Mouse (Mus musculus) layer of hippocampus, adult 9-11 months (tissue): ENCODE results near the gene Gm7247.
"Not testable (repeated sequence)": the region's sequence is repeated elsewhere in the genome, so short reads cannot be mapped to it uniquely, and the experiment has no call there.

Experiments
- DNase-seq: peaks from one replicate; pipeline ENCODE4 v3.0.0; 2022

The Gm7247 gene

GRCm38 (mm10) chr14:51361456-51361855 is at the start of gene Gm7247:
Gm7247 (plus strand) TSS chr14:51361756.
- no peak for DNase-seq

- peak; percentile 15 for DNase-seq
Observed at GRCm38 (mm10) chr14:51324001-51324400, 37.6 kb upstream of the Gm7247 start.

DNA sequence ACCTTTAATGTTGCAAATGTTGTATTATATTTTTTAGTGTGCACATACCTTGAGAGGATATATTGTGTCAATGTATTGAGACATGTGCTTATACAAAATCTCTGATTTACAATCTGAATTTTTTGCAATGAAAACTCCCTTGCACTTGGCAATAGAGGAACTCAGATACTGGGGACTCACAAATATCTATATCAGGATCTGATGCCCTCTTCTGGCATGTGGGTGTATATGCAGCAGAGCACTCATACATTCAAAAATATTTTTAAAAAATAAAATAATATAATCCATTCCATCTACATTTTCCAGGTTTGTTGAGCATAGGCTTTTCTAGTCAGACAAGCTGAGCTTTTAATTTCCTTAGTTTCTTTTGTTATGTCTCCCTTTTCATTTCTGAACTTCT is 15.5 kb upstream of the Gm7247 start:
- DNase-seq = no peak

DNA sequence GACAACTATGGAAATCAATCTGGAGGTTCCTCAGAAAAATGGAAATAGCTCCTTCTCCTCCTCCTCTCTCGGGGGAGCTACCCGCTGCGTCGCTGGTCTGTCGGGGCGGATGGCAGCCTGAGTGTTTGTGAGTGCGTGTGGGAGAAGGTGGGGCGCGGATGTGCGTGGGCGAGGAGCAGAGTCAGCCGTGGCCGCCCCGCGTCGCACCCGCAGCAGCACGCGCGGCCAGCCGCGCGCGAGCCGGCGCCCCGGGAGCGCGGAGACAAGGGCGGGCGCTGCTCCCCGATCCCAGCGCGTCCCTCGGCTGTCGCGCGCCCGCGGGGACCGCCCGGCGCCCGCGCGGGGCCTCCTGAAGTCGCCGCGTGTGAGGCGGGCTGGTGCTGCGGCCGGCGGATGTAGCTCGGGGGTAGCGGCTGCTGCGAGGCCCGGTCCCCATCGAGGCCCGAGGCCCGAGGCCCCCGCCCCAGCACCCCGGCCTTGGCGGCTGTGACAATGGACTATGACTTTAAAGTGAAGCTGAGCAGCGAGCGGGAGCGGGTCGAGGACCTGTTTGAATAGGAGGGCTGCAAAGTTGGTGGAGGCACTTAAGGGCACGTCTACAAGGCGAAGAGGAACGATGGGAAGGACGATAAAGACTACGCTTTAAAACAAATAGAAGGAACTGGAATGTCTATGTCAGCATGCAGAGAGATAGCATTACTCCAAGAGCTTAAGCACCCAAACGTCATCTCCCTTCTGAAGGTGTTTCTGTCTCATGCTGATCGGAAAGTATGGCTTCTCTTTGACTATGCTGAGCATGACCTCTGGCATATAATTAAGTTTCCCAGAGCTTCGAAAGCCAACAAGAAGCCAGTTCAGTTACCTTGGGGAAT is 3.2 kb upstream of the Gm7247 start:
- DNase-seq = peak; percentile 55

GRCm38 (mm10) chr14:51382805-51383204 is 21.2 kb downstream of the Gm7247 start:
- no peak for DNase-seq

- DNase-seq = no peak
Observed at GRCm38 (mm10) chr14:51384351-51384750, 22.8 kb downstream of the Gm7247 start.

- DNase-seq = no peak
Observed at GRCm38 (mm10) chr14:51385741-51386140, 24.2 kb downstream of the Gm7247 start.

DNA sequence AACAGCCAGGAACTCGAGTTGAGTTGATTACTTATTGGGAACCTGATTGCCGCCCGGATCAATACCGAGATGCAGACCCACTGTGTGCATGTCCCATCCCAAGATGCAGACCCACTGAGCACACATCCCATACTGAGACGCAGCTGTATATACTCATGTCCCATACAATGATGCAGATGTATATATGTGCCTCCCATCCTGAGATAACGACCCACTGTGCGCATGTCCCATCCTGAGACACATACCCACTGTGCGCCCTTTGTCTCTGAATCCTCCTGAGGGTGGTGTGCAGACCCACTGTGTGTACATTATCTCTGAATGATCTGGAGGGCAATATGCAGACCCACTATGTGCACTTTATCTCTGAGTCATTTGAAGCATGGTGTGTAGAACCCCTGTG is 26.2 kb downstream of the Gm7247 start:
- DNase-seq = no peak

- DNase-seq = no peak
Observed at GRCm38 (mm10) chr14:51388222-51388621, 26.7 kb downstream of the Gm7247 start.

GRCm38 (mm10) chr14:51410520-51410919 is 49.0 kb downstream of the Gm7247 start, which contains the start of gene Vmn2r88:
Vmn2r88 (plus strand) TSS chr14:51410820.
- DNase-seq = no peak

GRCm38 (mm10) chr14:51423885-51424284 is 62.3 kb downstream of the Gm7247 start:
- DNase-seq = no peak

DNA sequence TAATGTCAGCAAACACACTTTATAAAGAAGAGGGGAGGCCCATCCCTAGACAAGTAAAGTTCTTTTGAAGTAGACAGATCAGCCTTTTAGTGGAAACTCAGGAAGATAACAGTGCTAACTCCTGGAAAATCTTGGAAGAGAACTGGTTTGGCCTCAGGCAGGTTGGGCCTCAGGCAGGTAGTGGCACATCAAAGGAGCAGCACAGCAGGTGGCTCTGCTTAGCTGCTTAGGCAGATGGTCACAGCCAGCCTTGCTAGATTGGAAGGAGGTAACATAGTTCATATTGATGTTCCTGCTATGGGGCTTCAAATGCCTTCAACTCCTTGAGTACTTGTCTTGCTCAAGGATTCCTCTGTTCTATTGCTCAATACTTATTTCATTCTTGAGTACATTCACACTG is 68.6 kb downstream of the Gm7247 start:
- DNase-seq = not testable (repeated sequence)

DNA sequence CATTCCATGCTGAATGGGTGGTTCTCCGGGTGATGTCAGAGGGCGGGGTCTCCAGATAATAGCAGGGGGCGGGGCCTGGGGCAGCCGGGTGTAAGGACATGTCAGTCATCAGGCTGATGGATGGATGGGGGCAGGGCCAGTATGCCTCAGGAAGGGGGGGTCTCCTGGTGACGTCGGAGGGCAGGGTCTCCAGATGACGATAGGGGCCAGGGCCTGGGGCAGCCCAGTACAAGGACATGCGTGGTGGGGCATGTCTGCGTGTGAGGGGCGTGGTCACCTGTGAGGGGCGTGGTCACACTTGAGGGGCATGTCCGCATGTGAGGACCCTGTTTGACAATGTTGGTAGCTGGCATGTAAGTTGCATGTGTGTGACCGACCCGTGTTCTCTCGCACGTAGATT is 73.0 kb downstream of the Gm7247 start:
- no peak for DNase-seq

DNA sequence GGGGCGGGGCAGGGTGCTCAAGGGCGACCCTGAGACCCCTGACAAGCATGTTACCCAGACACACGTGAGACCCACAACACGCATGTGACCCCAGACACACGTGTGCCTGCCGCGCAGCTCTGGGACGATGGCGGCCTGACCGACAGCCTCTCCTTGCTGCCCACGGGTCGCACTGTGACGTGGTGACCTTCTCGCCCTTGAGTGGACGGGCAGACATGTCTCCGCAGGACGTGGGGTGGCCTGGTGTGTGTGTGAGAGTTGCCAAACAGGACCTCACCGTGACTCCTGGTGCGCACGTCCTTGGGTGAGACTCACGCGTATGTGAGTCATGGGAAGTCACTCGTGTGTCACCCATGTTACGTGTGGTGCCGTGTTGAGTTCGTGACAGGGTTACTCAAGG is 73.5 kb downstream of the Gm7247 start:
- DNase-seq = no peak

GRCm38 (mm10) chr14:51438955-51439354 is 77.4 kb downstream of the Gm7247 start:
- no peak for DNase-seq

DNA sequence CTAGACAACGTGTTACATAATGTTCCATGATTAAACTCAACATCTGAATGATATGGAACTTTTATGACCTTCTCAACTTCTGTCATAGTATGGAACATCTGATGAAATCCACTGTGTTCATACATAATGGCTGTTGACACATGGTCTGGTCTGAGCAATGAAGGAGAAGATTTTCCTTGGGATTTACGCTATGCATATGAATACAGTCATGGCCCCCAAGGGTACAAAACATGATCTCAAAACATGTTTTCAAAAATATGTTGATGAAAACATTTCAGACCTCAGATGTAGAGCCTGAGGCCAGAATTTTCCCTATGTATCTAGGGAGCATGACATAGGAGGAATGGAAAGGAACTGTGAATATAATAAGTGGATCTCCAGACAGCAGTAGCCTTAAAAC is 90.0 kb downstream of the Gm7247 start, which contains the start of gene Vmn2r89:
TSS of gene Vmn2r89 (plus strand) at position 301 of the 400 bp plus-strand sequence.
- not testable (repeated sequence) for DNase-seq

DNA sequence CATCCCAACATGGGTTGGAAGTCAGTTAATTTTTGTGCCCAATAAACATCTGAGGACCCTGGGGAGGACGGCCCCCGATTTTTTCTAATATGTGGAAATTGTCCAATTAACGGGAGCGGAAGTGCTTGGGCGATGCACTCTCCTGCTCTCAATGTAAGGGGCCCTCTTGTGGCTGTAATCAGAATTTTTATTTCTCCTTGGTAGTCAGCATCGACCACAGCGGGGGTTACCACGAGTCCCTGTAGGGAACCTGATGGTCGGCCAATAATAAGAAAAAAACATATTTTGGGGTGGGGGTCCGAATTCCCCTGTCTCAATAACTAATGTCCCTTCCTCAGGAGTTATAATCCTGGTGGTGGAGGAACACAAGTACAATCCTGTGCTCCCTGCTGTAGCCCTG is 118.7 kb downstream of the Gm7247 start:
- DNase-seq = not testable (repeated sequence)

DNA sequence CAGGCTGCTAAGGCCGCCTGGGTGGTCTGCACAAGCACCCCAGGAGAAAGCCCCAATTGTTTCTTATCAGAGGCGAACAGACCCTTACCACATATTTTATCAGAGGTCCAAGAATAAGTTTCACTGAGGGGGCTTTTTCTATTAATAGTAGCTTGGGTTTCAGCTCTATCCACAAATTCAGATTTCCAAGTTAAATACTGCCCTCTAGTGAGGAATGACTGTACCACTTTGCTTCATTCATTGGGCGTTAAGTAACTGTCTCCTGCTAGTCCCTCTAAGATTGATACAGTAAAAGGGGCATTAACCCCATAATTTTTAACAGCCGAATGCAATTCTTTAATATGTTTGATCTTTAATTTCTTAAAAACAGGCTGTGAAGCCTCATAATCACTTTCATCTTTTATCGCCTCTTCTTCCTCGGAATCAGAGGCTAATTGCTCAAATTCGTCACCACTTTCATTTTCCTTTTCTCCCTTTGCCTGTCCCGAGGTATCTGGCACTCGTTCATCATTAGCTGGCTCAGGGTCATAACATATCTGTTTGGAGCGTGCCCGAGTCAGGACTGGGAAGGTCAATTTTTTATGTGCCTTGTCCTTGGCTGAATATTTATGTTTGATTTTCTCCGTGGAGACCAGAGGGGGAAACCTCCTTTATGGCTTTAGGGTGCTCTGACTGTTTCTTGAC is 119.9 kb downstream of the Gm7247 start:
- DNase-seq = not testable (repeated sequence)

DNA sequence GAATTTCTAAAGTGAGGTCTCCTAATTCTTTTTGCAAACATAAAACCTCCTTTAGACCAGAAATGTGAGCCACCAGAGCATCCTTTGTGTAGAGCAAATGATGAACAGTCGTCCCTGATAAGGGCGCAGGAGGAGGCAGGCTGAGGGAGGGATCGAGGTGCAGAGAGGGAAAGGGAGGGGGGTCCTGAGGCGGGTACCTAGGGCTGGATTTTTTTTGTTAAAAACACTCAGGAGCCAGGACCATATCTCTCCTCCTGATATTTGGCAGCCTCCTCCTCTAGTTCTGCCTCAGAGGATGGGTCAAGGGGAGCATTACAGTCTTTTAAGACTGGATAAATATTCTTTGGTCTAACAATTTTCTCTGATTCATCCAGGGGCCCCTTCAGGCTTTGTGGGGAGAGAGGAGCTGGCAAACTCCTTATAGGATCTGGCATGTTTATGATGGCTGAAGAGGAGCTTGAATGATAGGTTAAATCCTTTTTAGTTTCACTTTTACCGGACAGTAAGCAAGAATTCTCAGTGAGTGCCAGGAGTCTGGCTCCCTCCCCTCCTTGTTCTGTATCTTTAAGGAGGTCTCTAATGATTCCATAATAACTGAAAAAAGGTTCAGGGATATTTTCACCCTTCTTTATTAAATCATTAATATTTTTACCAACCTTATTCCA is 120.6 kb downstream of the Gm7247 start:
- no peak for DNase-seq

DNA sequence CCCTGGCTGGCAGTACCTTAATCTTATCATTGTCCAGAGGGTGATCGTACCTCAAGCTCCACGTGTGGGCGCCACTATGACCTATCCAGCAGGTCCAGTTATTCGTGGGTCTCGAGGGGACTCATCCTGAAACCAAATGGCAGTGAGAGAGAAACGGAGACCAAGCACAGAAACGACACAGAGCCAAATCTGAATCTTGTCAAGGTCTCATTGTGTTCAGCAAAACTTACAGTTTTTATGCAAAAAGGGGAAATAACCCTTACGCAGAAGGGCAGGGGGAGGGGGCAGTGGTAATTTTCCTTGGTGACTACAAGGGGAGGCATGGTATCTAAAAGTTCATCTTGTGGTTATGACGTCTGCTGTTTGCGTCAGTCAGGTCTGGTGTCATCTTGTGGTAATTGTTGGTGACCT is 121.4 kb downstream of the Gm7247 start:
- DNase-seq = not testable (repeated sequence)

DNA sequence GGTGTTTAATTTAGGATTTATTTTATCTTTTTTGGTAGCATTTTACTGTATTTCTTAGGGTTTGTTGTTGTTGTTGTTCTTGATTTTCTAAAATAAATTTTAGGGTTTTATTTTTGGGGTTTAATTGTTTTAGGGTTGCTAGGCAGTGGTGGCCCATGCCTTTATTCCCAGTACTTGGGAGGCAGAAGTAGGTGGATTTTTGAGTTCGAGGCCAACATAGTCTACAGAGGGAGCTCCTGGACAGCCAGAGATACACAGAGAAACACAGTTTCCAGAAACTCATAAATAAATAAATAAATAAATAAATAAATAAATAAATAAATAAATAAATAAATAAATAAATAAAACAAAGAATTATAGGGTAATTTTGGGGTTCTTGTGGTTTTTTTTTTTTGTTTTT is 122.1 kb downstream of the Gm7247 start:
- no peak for DNase-seq

DNA sequence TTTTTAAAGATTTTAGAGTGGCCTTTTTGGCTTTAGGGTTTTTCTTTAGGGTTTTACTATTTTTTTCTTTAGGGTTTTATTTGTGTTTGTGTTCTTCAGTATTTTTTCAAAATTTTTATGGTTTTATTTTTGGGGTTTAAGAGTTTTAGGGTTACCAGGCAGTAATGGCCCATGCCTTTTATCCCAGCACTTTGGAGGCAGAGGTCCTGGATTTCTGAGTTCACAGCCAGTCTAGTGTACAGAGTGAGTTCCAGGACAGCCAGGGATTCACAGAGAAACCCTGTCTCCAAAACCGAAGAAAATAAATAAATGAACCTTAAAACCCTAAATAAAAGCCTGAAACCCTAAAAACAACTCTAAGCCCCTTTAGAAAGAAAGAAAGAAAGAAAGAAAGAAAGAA is 124.6 kb downstream of the Gm7247 start:
- DNase-seq = no peak

DNA sequence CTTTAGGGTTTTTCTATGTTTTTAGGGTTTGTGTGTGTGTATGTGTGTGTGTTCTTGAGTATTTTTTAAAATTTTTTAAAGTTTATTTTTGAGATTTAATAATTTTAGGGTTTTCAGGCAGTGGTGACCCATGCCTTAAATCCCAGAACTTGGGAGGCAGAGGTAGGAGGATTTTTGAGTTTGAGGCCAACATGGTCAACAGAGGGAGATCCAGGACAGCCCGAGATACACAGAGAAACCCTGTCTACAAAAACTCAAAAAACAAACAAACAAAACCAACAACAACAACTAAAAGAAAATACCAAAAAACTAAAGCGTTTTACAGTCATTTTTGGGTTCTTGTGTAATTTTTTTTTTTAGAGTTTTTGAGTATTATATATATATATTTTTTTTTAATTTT is 134.2 kb downstream of the Gm7247 start:
- no peak for DNase-seq

GRCm38 (mm10) chr14:51496955-51497354 is 135.4 kb downstream of the Gm7247 start:
- no peak for DNase-seq
